Mouse (Mus musculus) layer of hippocampus, adult 6 months (tissue): ENCODE results near the gene Gm14440. TPM values are rescaled to one million over a fixed set of nuclear protein-coding genes. Genes with fewer than 3 reads are reported as not detected.

Experiments
- long read RNA-seq, 2 experiments: library from polyadenylated mRNA; unstranded; transcript quantifications; one replicate each; pipeline ENCODE4 v2.0.0; 2019 to 2020
- polyA plus RNA-seq: library from polyadenylated mRNA; unstranded; fragments of <200 nt; fragmentation: Nextera tagmentation; gene quantifications from 2 replicates; pipeline ENCODE4 v1.2.3, GENCODE M21; 2021

Gm14440 gene
- polyA plus RNA-seq, result not detected in 2 replicates
- long read RNA-seq, experiment 1, partial matches to known transcripts, result 0 of 5 reads
- long read RNA-seq, experiment 1, other reads (novel, unspliced or antisense), result 1 of 5 reads
- long read RNA-seq, experiment 2, transcript Gm14440-202 (3 exons, 3,382 nt), result major isoform, 15 of 20 reads
- long read RNA-seq, experiment 2, partial matches to known transcripts, result 0 of 20 reads
- long read RNA-seq, experiment 2, other reads (novel, unspliced or antisense), result 5 of 20 reads

GRCm38 (mm10) chr2:175274825-175275224, at the start of gene Gm14440:
Gene Gm14440, plus strand, starts transcription at chr2:175275125.

Other genes starting within 250 kb of the Gm14440 start
- gene Gm14393, start 207.3 kb upstream of the Gm14440 start, polyA plus RNA-seq, result 0.62 and 0.63 TPM in 2 replicates
- 7.7 and 12.5 TPM in 2 replicates for gene Gm14399, start 133.1 kb upstream of the Gm14440 start, polyA plus RNA-seq
- gene Gm14443, start 99.3 kb upstream of the Gm14440 start, polyA plus RNA-seq, result 0.18 and 0.36 TPM in 2 replicates
- gene Gm14391, start 68.2 kb upstream of the Gm14440 start, polyA plus RNA-seq, result 2.3 and 4.3 TPM in 2 replicates
- 7.6 and 8.0 TPM in 2 replicates for gene Gm4631, start 63.1 kb downstream of the Gm14440 start, polyA plus RNA-seq
- gene Zfp968, start 97.3 kb downstream of the Gm14440 start, polyA plus RNA-seq, result 6.9 and 10.6 TPM in 2 replicates
- gene Gm4724, start 160.7 kb downstream of the Gm14440 start, polyA plus RNA-seq, result 27.2 and 29.7 TPM in 2 replicates
- 7.3 and 8.2 TPM in 2 replicates for gene Zfp965, start 194.9 kb downstream of the Gm14440 start, polyA plus RNA-seq